Mouse (Mus musculus) MEL (cell line): ENCODE measurements at regions not wholly inside any gene's neighbourhood (a gene's known extent, or its start where the extent isn't known, plus 50 kb on each side); places are given as distances from the start of the nearest gene placed in this dataset.

ENCODE experiments used
- DNase-seq: peaks from one replicate; pipeline ENCODE4 v3.0.0; 2011; ENCODE audit warnings: low read depth, low spot score
- H3K27ac ChIP-seq: 2 replicates; pipeline ENCODE4 v1.5.1; 2012; ENCODE audit warnings: low read depth, mild to moderate bottlenecking, control low read depth, low read length, moderate library complexity; ENCODE audit not compliant: control insufficient read depth
- H3K27me3 ChIP-seq, 2 experiments: fragments of 150-350 bp in 1 of 2; sonication (generic) in 1 of 2; 2 replicates each; pipeline ENCODE4 v1.6.1; 2012; ENCODE audit warnings: low read length in 2 of 2, mild to moderate bottlenecking in 2 of 2, improper control_type of control experiment in 1 of 2, moderate library complexity in 1 of 2; ENCODE audit not compliant: insufficient read depth in 2 of 2, control insufficient read depth in 1 of 2
- H3K36me3 ChIP-seq, 2 experiments: 2 replicates each; pipeline ENCODE4 v1.6.1; 2012 to 2014; ENCODE audit warnings: low read length in 2 of 2, improper control_type of control experiment in 1 of 2, inconsistent platforms in 1 of 2, mild to moderate bottlenecking in 1 of 2; ENCODE audit not compliant: insufficient read depth in 2 of 2, control insufficient read depth in 1 of 2
- H3K4me1 ChIP-seq, 2 experiments: fragments of 150-350 bp in 1 of 2; sonication (generic) in 1 of 2; 2 replicates each; pipeline ENCODE4 v1.6.1; 2012; ENCODE audit warnings: low read length in 2 of 2, improper control_type of control experiment in 1 of 2, mild to moderate bottlenecking in 1 of 2; ENCODE audit not compliant: insufficient read depth in 2 of 2, control insufficient read depth in 1 of 2
- H3K4me3 ChIP-seq, 2 experiments: fragments of 150-350 bp in 1 of 2; sonication (generic) in 1 of 2; 2 replicates each; pipeline ENCODE4 v1.5.1; 2012; ENCODE audit warnings: low read depth in 2 of 2, low read length in 2 of 2, mild to moderate bottlenecking in 2 of 2, moderate library complexity in 2 of 2, control low read depth in 1 of 2, improper control_type of control experiment in 1 of 2; ENCODE audit not compliant: control insufficient read depth in 1 of 2, insufficient read depth in 1 of 2
- H3K79me2 ChIP-seq: 2 replicates; pipeline ENCODE4 v1.6.1; 2012; ENCODE audit warnings: mild to moderate bottlenecking, low read length, moderate library complexity; ENCODE audit not compliant: control insufficient read depth, poor library complexity, insufficient read depth
- H3K9ac ChIP-seq: 2 replicates; pipeline ENCODE4 v1.6.1; 2012; ENCODE audit warnings: low read depth, mild to moderate bottlenecking, control low read depth, low read length, moderate library complexity; ENCODE audit not compliant: control insufficient read depth, poor library complexity, severe bottlenecking
- H3K9me3 ChIP-seq: fragments of 150-350 bp; sonication (generic); replicated peaks from 2 replicates; pipeline ENCODE4 v1.6.1; 2012; ENCODE audit warnings: mild to moderate bottlenecking, low read length, improper control_type of control experiment, moderate library complexity; ENCODE audit not compliant: insufficient read depth
- CHD1 ChIP-seq: IDR thresholded peaks from 2 replicates; pipeline ENCODE4 v1.6.1; 2012; ENCODE audit warnings: low read depth, mild to moderate bottlenecking, inconsistent platforms, low read length, improper control_type of control experiment
- CTCF ChIP-seq, 3 experiments: IDR thresholded peaks in 2 of 3; conservative IDR thresholded peaks in 1 of 3; 2 replicates each; pipeline ENCODE4 v1.5.1; 2011 to 2012; ENCODE audit warnings: low read length in 3 of 3, low read depth in 2 of 3, mild to moderate bottlenecking in 2 of 3, improper control_type of control experiment in 1 of 3, inconsistent platforms in 1 of 3, mixed read lengths in 1 of 3, moderate library complexity in 1 of 3; ENCODE audit not compliant: control insufficient read depth in 1 of 3, insufficient read depth in 1 of 3, poor library complexity in 1 of 3, severe bottlenecking in 1 of 3
- ELF1 ChIP-seq: IDR thresholded peaks from 2 replicates; pipeline ENCODE4 v1.6.1; 2014; ENCODE audit warnings: low read depth, mild to moderate bottlenecking, inconsistent platforms, low read length, improper control_type of control experiment, moderate library complexity
- EP300 ChIP-seq, 2 experiments: IDR thresholded peaks; 2 replicates each; pipeline ENCODE4 v1.6.1; 2011; ENCODE audit warnings: improper control_type of control experiment in 2 of 2, low read length in 2 of 2, low read depth in 1 of 2, mild to moderate bottlenecking in 1 of 2
- HCFC1 ChIP-seq: IDR thresholded peaks from 2 replicates; pipeline ENCODE4 v1.6.1; 2012; ENCODE audit warnings: low read depth, mild to moderate bottlenecking, inconsistent platforms, low read length, improper control_type of control experiment, moderate library complexity
- KAT2A ChIP-seq: conservative IDR thresholded peaks from 2 replicates; pipeline ENCODE4 v1.6.1; 2012; ENCODE audit warnings: low read depth, low read length, improper control_type of control experiment, inconsistent platforms
- MEF2A ChIP-seq: IDR thresholded peaks from 2 replicates; pipeline ENCODE4 v1.6.1; 2014; ENCODE audit warnings: low read depth, mild to moderate bottlenecking, inconsistent platforms, low read length, improper control_type of control experiment; ENCODE audit not compliant: poor library complexity, insufficient replicate concordance, severe bottlenecking; ENCODE audit errors: extremely low read depth
- NRF1 ChIP-seq: IDR thresholded peaks from 2 replicates; pipeline ENCODE4 v1.6.1; 2014; ENCODE audit warnings: low read depth, mild to moderate bottlenecking, inconsistent platforms, low read length, improper control_type of control experiment, moderate library complexity; ENCODE audit not compliant: poor library complexity, insufficient read depth, severe bottlenecking
- POLR2AphosphoS5 ChIP-seq: IDR thresholded peaks from 2 replicates; pipeline ENCODE4 v1.6.1; 2012; ENCODE audit warnings: low read depth, borderline replicate concordance, mild to moderate bottlenecking, inconsistent platforms, low read length, moderate library complexity, mixed read lengths
- SIN3A ChIP-seq: IDR thresholded peaks from 2 replicates; pipeline ENCODE4 v1.6.1; 2012; ENCODE audit warnings: low read length, improper control_type of control experiment, inconsistent platforms
- SMC3 ChIP-seq: IDR thresholded peaks from 2 replicates; pipeline ENCODE4 v1.6.1; 2011; ENCODE audit warnings: low read depth, low read length, improper control_type of control experiment
- TAL1 ChIP-seq: IDR thresholded peaks from 2 replicates; pipeline ENCODE4 v1.6.1; 2012; ENCODE audit warnings: mild to moderate bottlenecking, inconsistent platforms, low read length, moderate library complexity, mixed read lengths
- USF1 ChIP-seq: IDR thresholded peaks from 2 replicates; pipeline ENCODE4 v1.6.1; 2014; ENCODE audit warnings: low read depth, mild to moderate bottlenecking, inconsistent platforms, low read length, improper control_type of control experiment, moderate library complexity

- no peaks in the 10 kb centered on the region for H3K79me2 ChIP-seq
- H3K9ac ChIP-seq = no peak overlapping the region
- no peaks in the 10 kb centered on the region for H3K36me3 ChIP-seq
- TF ChIP-seq MEF2A = no peak
- no peaks in the 10 kb centered on the region for H3K27me3 ChIP-seq
- DNase-seq = no peak
- no peaks in the 10 kb centered on the region for H3K4me1 ChIP-seq
- no peaks in the 10 kb centered on the region for H3K9me3 ChIP-seq
- no peak overlapping the region for H3K27ac ChIP-seq
- H3K4me3 ChIP-seq = no peak overlapping the region
Observed at GRCm38 (mm10) chr17:62077604-62078003, 803.5 kb downstream of the Efna5 start.

- Histone ChIP-seq H3K4me1 (peaks cover 0 to 5% of the 10 kb centered on the region in 2 experiments; a peak in 1 of 4 replicates), H3K4me3 (no peak overlapping the region), H3K79me2 (no peaks in the 10 kb centered on the region), H3K27me3 (no peaks in the 10 kb centered on the region), H3K36me3 (peaks cover 0 to 3% of the 10 kb centered on the region in 2 experiments; a peak in 1 of 4 replicates), H3K9ac (no peak overlapping the region), H3K27ac (peak overlapping the region; percentile 47; the same call in 1 of the 2 replicates), H3K9me3 (no peaks in the 10 kb centered on the region)
- DNase-seq = peak; percentile 25
- TF ChIP-seq TAL1 = no peak
- peak in 1 of 2 experiments; percentile 19; a peak in 1 of 4 replicates for TF ChIP-seq EP300 (IDR thresholded peaks at IDR 0.05; ENCODE audit: low read depth in 1 of 2, low read length in 2 of 2)
- TF ChIP-seq ELF1 = peak; percentile 72; the same call in 1 of the 2 replicates
Observed at GRCm38 (mm10) chr17:62064939-62065338, 816.2 kb downstream of the Efna5 start.

- no peaks in the 10 kb centered on the region; a peak in 1 of 4 replicates for H3K4me1 ChIP-seq
- no peak for DNase-seq
- H3K36me3 ChIP-seq = no peaks in the 10 kb centered on the region
- no peak for TF ChIP-seq KAT2A
- TF ChIP-seq POLR2AphosphoS5 = no peak
- TF ChIP-seq ELF1 = no peak
- no peak for TF ChIP-seq SMC3
- H3K79me2 ChIP-seq = no peaks in the 10 kb centered on the region
- H3K27ac ChIP-seq = no peak overlapping the region
- H3K9me3 ChIP-seq = no peaks in the 10 kb centered on the region
- no peak overlapping the region for H3K9ac ChIP-seq
- H3K4me3 ChIP-seq = no peak overlapping the region
- no peaks in the 10 kb centered on the region for H3K27me3 ChIP-seq
Observed at GRCm38 (mm10) chr17:62058016-62058415, 823.1 kb downstream of the Efna5 start.

- no peak overlapping the region for H3K4me3 ChIP-seq
- no peak overlapping the region for H3K27ac ChIP-seq
- no peak overlapping the region for H3K9ac ChIP-seq
- no peaks in the 10 kb centered on the region for H3K27me3 ChIP-seq
- H3K4me1 ChIP-seq = no peaks in the 10 kb centered on the region; a peak in 1 of 4 replicates
- TF ChIP-seq NRF1 = no peak
- no peak for TF ChIP-seq CHD1
- TF ChIP-seq CTCF (IDR thresholded peaks at IDR 0.05 in 2 of 3, conservative IDR thresholded peaks at IDR 0.05 in 1 of 3; ENCODE audit: control insufficient read depth in 1 of 3, insufficient read depth in 1 of 3, low read depth in 2 of 3, low read length in 3 of 3, poor library complexity in 1 of 3, severe bottlenecking in 1 of 3) = no peak
- TF ChIP-seq HCFC1 = no peak
- no peak for TF ChIP-seq TAL1
- TF ChIP-seq USF1 = no peak
- no peak for TF ChIP-seq ELF1
- no peak for TF ChIP-seq SIN3A
- no peaks in the 10 kb centered on the region for H3K36me3 ChIP-seq
- DNase-seq = no peak
- H3K9me3 ChIP-seq = no peaks in the 10 kb centered on the region
- H3K79me2 ChIP-seq = no peaks in the 10 kb centered on the region
Observed at GRCm38 (mm10) chr17:62054801-62055200, 826.3 kb downstream of the Efna5 start.
